Mouse (Mus musculus): Measurements from ENCODE around the gene Gabrr3. TPM values are rescaled to one million over a fixed set of nuclear protein-coding genes. Genes with fewer than 3 reads are reported as not detected.

The Gabrr3 gene
- total RNA-seq (2021), result under 1 TPM in 1 of 2 experiments, not detected in 1; 0.07 TPM
- long read RNA-seq, experiment 1, partial matches to known transcripts, result 0 of 1 reads
- long read RNA-seq, experiment 1, other reads (novel, unspliced or antisense), result 1 of 1 reads
- long read RNA-seq, experiment 2, result 0 reads

DNA sequence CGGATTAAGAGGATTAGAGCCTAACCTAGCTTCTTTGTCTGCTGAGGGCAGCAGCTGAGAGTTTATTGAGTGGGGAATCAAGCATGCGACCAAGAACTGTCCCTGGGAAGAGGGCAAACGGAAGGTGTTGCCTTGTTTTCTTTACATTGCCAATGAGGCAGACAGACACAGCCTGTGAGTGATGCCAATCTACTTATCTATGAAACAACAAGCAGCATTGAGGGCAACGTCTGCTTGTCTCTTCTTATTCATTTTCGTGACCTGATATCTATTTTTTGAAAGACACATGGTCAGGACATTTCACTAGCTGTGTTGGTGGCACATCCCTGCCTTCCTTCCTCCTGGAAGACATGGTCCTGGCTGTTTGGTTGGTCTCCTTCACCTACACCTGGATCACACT lies at the start of gene Gabrr3:
TSS of gene Gabrr3 (plus strand) at position 301 of the 400 bp plus-strand sequence.
- Histone ChIP-seq H3K27ac (no peak within 1 kb of the TSS), H3K4me3 (no peak within 1 kb of the TSS)
- intact Hi-C loops (cut with DNase I), result loop anchor here (10.0 kb wide), 1 partner anchor 1772 kb away; no protein-coding TSS in a partner anchor
- no peak for DNase-seq (ENCODE audit: extremely low spot score in 1 of 2, low spot score in 2 of 2)
- no peak for TF ChIP-seq CTCF (IDR thresholded peaks at IDR 0.05)

- TF ChIP-seq CTCF (IDR thresholded peaks at IDR 0.05), result no peak
- Histone ChIP-seq H3K27ac (no peak within 1 kb of the TSS), H3K4me3 (no peak within 1 kb of the TSS)
- no peak for DNase-seq (ENCODE audit: extremely low spot score in 1 of 2, low spot score in 2 of 2)
- intact Hi-C loops (cut with DNase I), result loop anchor here (2.0 kb wide), 1 partner anchor 17 kb away; no protein-coding TSS in a partner anchor
Observed at GRCm38 (mm10) chr16:59363893-59364292, 43.2 kb upstream of the Gabrr3 start, which contains the start of gene Olfr209. Gene Olfr209, minus strand, starts transcription at chr16:59363993.

DNA sequence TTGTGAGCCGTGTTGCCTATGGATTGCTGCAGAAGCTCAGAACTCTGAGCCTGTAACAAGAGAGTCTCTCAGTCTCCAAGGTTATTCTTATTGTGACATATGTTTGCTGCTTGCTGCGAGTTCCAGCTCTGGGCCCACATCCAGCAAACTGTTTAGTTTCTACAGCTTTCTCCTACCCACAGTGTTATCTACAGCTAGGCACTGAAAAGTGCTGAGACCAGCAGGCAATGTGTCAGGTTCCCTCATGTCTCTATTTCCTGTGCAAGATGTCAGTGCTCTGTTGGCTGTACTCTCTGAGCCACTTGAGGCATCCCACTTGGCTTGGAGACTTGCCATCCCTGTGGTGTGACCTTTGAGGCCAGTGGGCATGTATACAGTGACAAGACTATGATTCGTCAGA lies 13.8 kb upstream of the Gabrr3 start:
- peak; percentile 25 to 56 for DNase-seq (ENCODE audit: extremely low spot score in 1 of 2, low spot score in 2 of 2)
- no peak for TF ChIP-seq CTCF (IDR thresholded peaks at IDR 0.05)
- intact Hi-C loops (cut with DNase I), result loop anchor here (10.0 kb wide), 1 partner anchor 588 kb away; the partner anchor contains the start of gene Olfr173

GRCm38 (mm10) chr16:59401102-59401501 lies 6.0 kb upstream of the Gabrr3 start:
- TF ChIP-seq CTCF (IDR thresholded peaks at IDR 0.05), result peak; percentile 19
- intact Hi-C loops (cut with DNase I), result loop anchor here (5.0 to 10.0 kb wide), 4 partner anchors 714 to 1766 kb away; partner anchors contain the start of gene Cpox
- no peak for DNase-seq (ENCODE audit: extremely low spot score in 1 of 2, low spot score in 2 of 2)

More for the DNA sequence above, 13.8 kb upstream of the Gabrr3 start:
- no peak overlapping the region for H3K27ac ChIP-seq
- H3K4me3 ChIP-seq, result no peak overlapping the region

GRCm38 (mm10) chr16:59401985-59402384 lies 5.1 kb upstream of the Gabrr3 start:
- Histone ChIP-seq H3K27ac (no peak overlapping the region), H3K4me3 (no peak overlapping the region)
- no peak for DNase-seq (ENCODE audit: extremely low spot score in 1 of 2, low spot score in 2 of 2)
- TF ChIP-seq CTCF (IDR thresholded peaks at IDR 0.05), result no peak
- intact Hi-C loops (cut with DNase I), result loop anchor here (5.0 to 10.0 kb wide), 4 partner anchors 715 to 1767 kb away; partner anchors contain the start of gene Cpox

More at GRCm38 (mm10) chr16:59401102-59401501, 6.0 kb upstream of the Gabrr3 start:
- Histone ChIP-seq H3K27ac (no peak overlapping the region), H3K4me3 (no peak overlapping the region)

DNA sequence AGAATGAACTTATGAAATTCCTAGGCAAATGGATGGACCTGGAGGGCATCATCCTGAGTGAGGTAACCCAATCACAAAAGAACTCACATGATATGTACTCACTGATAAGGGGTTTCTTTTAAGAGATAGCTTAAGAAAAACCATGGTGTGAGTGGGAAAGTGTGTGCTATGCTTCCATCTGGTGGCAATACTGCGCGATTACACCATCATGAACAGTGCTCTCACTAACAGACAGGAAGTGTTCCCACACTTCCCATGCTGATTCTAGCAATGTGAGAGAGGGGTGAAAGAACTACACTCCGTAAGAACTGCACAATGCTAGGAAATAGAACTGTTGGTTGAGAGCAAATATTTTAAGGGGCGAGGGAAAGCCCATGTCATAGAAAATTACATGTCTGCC lies 3.4 kb upstream of the Gabrr3 start:
- intact Hi-C loops (cut with DNase I), result loop anchor here (2.0 to 10.0 kb wide), 5 partner anchors 716 to 1769 kb away; partner anchors contain the start of gene Cpox
- Histone ChIP-seq H3K4me3 (no peak overlapping the region), H3K27ac (no peak overlapping the region)
- DNase-seq (ENCODE audit: extremely low spot score in 1 of 2, low spot score in 2 of 2), result peak in 1 of 2 experiments; percentile 30
- peak; percentile 66 for TF ChIP-seq CTCF (IDR thresholded peaks at IDR 0.05)

- no peak for TF ChIP-seq CTCF (IDR thresholded peaks at IDR 0.05)
- no peak overlapping the region for H3K4me3 ChIP-seq
- no peak for DNase-seq (ENCODE audit: extremely low spot score in 1 of 2, low spot score in 2 of 2)
- intact Hi-C loops (cut with DNase I), result loop anchor here (2.0 to 10.0 kb wide), 5 partner anchors 717 to 1770 kb away; partner anchors contain the start of gene Cpox
- no peak overlapping the region for H3K27ac ChIP-seq
Observed at GRCm38 (mm10) chr16:59404798-59405197, 2.3 kb upstream of the Gabrr3 start.

- no peak for DNase-seq (ENCODE audit: extremely low spot score in 1 of 2, low spot score in 2 of 2)
- intact Hi-C loops (cut with DNase I), result loop anchor here (10.0 kb wide), 1 partner anchor 1775 kb away; no protein-coding TSS in a partner anchor
- no peak for TF ChIP-seq CTCF (IDR thresholded peaks at IDR 0.05)
- H3K4me3 ChIP-seq, result no peak overlapping the region
- H3K27ac ChIP-seq, result no peak overlapping the region
Observed at GRCm38 (mm10) chr16:59409341-59409748, 2.2 kb downstream of the Gabrr3 start.

DNA sequence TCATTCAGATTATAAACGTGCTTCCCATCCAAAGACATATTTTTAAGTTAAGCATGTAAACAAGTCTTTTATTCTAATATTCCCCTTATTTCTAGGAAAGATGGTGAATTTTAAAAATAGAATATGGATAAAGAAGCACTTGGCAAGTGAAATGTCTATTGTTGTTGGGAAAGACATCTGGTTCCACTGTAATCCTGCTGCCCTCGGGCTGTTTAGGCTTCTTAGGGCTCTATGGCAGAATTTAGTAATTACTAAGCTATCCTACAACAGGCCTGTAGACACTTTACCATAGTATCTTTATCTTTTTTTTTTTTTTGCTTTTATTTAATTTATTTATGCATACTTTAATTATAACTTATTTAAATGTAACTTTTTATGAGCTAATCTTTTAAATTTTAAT lies 2.7 kb downstream of the Gabrr3 start:
- DNase-seq (ENCODE audit: extremely low spot score in 1 of 2, low spot score in 2 of 2), result no peak
- no peak overlapping the region for H3K4me3 ChIP-seq
- intact Hi-C loops (cut with DNase I), result loop anchor here (10.0 kb wide), 1 partner anchor 1775 kb away; no protein-coding TSS in a partner anchor
- H3K27ac ChIP-seq, result no peak overlapping the region
- TF ChIP-seq CTCF (IDR thresholded peaks at IDR 0.05), result no peak

DNA sequence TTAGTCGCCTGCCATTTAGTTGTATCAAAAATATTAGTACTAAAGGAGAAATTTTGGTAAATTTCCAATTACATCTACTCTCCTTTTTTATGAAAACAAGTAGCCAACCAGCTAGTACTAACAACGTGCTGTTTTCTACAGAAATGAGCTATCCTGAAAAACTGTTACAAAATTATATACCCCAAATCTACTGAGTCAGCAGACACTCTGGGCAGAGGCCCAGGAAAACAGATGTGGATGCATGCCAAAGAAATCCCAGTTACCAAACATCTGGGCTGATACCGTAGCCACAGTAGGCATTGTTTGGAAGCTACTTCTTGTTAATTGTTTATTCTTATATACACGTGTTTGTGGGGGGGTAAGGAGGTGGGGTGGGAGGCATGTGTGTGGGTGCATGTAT lies 6.3 kb downstream of the Gabrr3 start:
- no peak overlapping the region for H3K4me3 ChIP-seq
- DNase-seq (ENCODE audit: extremely low spot score in 1 of 2, low spot score in 2 of 2), result no peak
- intact Hi-C loops (cut with DNase I), result no loop called here
- TF ChIP-seq CTCF (IDR thresholded peaks at IDR 0.05), result no peak
- no peak overlapping the region for H3K27ac ChIP-seq

- no peak for DNase-seq (ENCODE audit: extremely low spot score in 1 of 2, low spot score in 2 of 2)
- Histone ChIP-seq H3K27ac (no peak overlapping the region), H3K4me3 (no peak overlapping the region)
- intact Hi-C loops (cut with DNase I), result loop anchor here (2.0 kb wide), 1 partner anchor 54 kb away; no protein-coding TSS in a partner anchor
- no peak for TF ChIP-seq CTCF (IDR thresholded peaks at IDR 0.05)
Observed at GRCm38 (mm10) chr16:59420237-59420866, 13.2 kb downstream of the Gabrr3 start.

- peak; percentile 87 for TF ChIP-seq CTCF (IDR thresholded peaks at IDR 0.05)
- DNase-seq (ENCODE audit: extremely low spot score in 1 of 2, low spot score in 2 of 2), result peak; percentile 72 to 73
- intact Hi-C loops (cut with DNase I), result loop anchor here (1.0 to 2.0 kb wide), 2 partner anchors 54 to 196 kb away; no protein-coding TSS in a partner anchor
- peak overlapping the region; percentile 22; the same call in 1 of the 2 replicates for H3K4me3 ChIP-seq
- no peak overlapping the region for H3K27ac ChIP-seq
Observed at GRCm38 (mm10) chr16:59420867-59421251, 13.7 kb downstream of the Gabrr3 start.

All from left cerebral cortex, adult 2 months (tissue).